Mouse (Mus musculus) kidney, adult 11 months (tissue): ENCODE data around the gene Olfr951.

Experiments used
- DNase-seq: peaks from one replicate; pipeline ENCODE4 v3.0.0; 2022

The Olfr951 gene

GRCm38 (mm10) chr9:39387110-39387509 is at the start of gene Olfr951:
Olfr951 (plus strand) TSS chr9:39387410.
- no peak for DNase-seq

- DNase-seq, result no peak
These were observed 39.8 kb downstream of the Olfr951 start, which contains the start of gene Olfr952 for GRCm38 (mm10) chr9:39427048-39427447. Olfr952 (minus strand) TSS chr9:39427148.
